Mouse (Mus musculus): ENCODE results near the gene Zfp536.

Zfp536 gene

DNA sequence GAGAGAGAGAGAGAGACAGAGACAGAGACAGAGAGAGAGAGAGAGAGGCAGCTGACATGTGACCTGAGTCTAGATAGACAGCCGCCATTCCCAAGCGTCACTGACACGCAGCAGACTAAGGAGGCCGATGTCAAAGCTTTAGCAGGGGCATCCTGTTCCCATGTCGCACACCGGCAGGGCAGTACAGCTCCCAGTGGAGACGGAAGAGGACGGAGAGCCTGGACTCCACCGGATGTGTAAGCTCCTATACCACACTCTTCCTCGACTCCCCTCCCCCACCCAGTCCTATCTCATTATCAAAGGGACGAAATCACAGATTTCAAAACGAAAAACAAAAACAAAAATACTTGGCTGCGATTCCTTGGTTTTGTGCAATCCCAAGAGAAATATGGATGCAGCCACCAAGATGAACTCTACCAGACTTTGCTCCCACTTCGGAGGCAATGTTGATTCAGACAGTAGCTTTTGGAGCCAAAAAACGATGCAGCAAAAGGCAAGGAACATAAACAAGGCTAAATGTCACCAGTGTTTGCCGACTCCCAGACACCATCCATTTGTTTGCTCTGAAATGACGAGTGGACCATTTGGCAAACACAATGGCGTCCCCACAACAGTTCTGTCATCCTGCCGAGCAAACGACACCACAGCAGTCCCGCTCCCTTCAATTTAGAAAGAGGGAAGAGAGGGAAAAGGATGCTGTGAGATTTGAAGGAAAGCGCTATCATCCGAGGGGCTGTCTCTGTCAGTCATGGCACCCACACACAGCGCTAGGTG is 299.9 kb downstream of the Zfp536 start:
- POLR2A ChIA-PET: interaction anchor here in 2 of 4 experiments (1.1 to 5.3 kb wide), 4 partner anchors 8 to 34 kb away, joined by 3 to 116 read pairs (median 11); no protein-coding TSS in a partner anchor
- CTCF ChIA-PET: interaction anchor here in 3 of 4 experiments (0.6 to 1.1 kb wide), 3 partner anchors 9 to 674 kb away, joined by 3 to 4 read pairs (median 3); no protein-coding TSS in a partner anchor

DNA sequence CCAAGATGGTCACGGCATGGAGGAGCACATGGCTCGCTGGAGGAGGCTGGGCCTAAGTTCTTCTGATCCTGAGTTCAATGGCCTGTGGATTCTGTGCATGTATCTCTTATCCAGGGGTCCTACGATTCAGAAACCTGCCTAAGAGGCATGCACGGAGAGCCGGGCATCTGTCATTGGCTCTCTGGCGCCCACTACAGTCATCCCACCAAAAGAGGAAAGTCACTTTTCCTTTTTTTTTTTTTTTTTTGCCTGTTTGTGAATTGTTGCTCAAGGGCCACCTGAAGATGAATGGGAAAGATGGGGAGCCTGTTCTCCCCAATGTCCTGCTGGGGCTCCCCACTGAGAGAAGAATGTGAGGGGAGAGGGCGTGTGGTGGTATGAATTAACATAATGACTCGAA is 301.7 kb downstream of the Zfp536 start:
- ChIA-PET POLR2A (interaction anchor here in 1 of 4 experiments (2.0 kb wide), 1 partner anchor 32 kb away, joined by 6 read pairs; no protein-coding TSS in a partner anchor), CTCF (interaction anchor here in 2 of 4 experiments (0.5 to 0.7 kb wide), 4 partner anchors 52 to 737 kb away, joined by 3 to 5 read pairs (median 3); no protein-coding TSS in a partner anchor)

DNA sequence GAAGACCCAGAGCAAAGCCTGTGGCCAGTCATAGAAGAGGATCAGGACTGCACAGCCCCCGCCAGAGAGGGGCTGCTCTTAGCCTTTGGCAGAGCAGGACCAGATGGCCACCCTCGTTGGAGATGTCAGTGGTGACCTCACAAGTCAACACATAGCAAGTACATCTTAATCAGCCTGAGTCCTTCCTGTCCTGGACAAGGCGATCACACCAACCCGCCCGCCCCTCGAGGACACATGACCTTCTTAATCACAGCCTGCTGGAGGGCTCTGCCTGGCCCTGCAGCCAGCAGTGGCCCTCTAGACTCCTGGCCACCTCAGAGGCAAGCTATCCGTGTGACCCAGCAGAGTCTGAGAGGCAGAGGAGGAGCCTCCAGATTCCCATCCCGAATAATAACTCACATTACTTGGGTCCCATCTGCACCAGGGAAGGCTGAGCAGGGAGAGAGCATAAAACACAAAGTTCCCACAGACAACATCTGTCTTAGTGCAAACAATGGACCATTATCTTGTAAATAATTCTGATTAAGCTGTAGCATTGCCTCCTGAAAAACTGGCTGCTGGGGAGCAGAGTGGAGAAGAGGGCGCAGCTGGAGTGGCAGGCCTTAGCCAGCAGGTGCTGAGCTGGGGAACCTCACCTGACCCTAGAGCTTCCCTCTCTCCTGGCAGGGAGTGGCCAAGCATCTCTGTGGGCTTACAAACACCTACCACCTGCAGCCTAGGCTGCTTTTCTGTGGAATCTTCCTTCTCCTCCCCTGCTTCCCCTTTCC is 306.8 kb downstream of the Zfp536 start:
- ChIA-PET CTCF (interaction anchor here (0.5 to 1.5 kb wide), 11 partner anchors 9 to 1395 kb away, joined by 3 to 5 read pairs (median 4); no protein-coding TSS in a partner anchor), POLR2A (interaction anchor here (0.6 to 5.8 kb wide), 21 partner anchors 9 to 92 kb away, joined by 3 to 116 read pairs (median 5); no protein-coding TSS in a partner anchor)

DNA sequence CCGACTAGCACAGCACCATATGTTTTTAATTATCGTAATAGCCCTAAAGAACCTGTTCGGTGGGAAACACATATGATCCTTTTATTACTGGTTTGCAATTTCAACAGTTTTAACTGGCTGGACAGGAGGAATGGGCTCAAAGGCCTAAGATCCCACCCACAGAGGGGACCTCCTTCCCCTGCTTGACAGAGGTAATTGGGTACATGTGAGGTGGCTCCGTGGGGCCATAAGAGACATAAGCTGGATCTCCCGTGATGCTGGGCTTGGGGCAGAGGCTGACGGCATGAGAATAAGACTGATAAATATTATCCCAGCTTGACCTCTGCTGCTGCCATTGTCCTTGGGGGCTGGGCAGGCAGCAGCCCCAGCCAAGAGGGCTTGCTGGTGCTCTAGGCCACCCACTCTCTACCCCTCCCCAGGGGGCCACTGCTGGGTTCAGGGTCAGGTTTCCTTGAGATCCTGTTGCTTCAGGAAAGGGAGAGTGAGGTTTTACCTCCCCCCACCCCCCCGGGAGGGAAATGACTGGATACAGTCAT is 309.2 kb downstream of the Zfp536 start:
- CTCF ChIA-PET: interaction anchor here in 2 of 4 experiments (0.6 to 1.3 kb wide), 2 partner anchors 9 to 395 kb away, joined by 4 read pairs; no protein-coding TSS in a partner anchor
- POLR2A ChIA-PET: interaction anchor here (0.6 to 5.8 kb wide), 9 partner anchors 10 to 1934 kb away, joined by 3 to 116 read pairs (median 5); no protein-coding TSS in a partner anchor

DNA sequence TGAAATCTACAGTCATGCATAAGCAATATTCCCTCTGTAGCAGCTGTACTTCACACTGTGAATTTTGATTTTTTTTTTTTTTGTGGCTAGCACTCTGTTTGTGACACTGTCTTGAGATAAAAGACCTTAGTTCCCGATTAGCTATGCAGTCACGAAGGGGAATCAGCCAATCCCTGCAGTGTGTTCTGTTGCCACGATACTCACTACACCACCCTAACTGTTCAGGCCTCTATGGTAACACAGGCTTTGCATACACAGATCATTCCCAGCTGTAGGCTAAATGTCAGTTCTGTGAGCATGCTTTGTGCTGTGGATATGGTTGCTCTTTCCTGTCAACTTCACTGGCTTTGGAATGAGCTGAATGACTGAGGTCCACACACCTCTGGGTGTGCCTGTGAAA is 325.9 kb downstream of the Zfp536 start:
- CTCF ChIA-PET: no interaction called here
- POLR2A ChIA-PET: interaction anchor here in 2 of 4 experiments (0.7 to 1.0 kb wide), 2 partner anchors 8 to 19 kb away, joined by 3 to 4 read pairs; no protein-coding TSS in a partner anchor

DNA sequence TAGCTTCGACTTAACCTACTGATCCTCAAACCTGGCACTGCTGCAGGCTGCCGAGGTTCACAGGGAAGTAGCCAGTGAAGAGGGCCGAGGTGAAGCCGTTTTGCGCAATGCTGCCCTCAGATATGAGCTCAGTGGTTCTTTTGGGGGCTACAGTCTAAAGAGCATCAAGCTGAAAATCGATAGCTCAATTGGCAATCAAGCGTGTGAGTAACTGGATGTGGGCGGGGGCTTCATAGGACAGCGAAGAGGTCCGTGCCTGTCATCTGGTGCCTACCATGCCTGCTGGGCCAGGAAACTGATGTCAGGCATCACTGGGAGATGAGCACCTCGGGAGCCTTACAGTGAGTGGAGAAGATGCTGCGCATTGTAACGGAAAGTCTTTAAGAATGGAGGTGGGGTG is 333.5 kb downstream of the Zfp536 start:
- CTCF ChIA-PET: interaction anchor here in 1 of 4 experiments (0.6 to 1.0 kb wide), 2 partner anchors 12 to 65 kb away, joined by 3 to 5 read pairs; no protein-coding TSS in a partner anchor
- POLR2A ChIA-PET: interaction anchor here in 3 of 4 experiments (0.6 to 1.8 kb wide), 6 partner anchors 9 to 634 kb away, joined by 3 to 6 read pairs (median 5); no protein-coding TSS in a partner anchor

DNA sequence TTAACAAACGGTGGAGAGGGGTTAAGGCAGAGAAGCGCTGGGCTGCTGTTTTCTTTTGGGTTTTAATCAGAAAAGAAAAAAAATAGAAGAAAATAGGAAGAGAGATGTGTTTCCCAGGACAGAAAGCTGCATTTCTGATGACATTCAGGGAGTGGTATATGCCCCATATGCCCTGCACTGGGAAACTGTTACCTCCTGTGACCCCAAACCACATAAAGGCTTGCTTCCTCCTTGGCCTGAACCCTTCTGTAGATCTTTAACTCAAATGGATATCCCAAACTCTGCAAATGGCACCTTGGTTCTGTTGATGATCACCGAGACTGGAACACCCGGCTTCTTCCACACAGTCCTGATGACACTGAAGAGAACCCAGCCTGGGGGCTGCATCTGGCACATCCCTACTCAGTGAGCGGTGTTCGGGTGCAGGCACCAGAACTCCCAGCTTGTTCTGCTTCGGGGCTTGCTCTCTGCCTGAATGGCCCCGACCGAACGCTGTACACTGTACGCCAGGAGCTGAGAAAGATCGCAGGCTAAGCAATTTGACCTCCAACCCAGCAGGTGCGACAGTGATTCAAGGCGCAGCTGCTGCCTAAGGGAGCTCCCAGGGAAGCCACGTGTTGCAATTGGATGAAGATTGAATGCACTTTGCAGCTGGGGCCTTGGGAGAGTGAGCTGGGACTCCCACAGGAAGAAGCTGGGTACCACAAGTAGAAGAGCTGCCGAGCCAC is 334.2 kb downstream of the Zfp536 start:
- ChIA-PET POLR2A (interaction anchor here (0.6 to 1.8 kb wide), 8 partner anchors 8 to 635 kb away, joined by 3 to 6 read pairs (median 4); no protein-coding TSS in a partner anchor), CTCF (interaction anchor here in 1 of 4 experiments (0.6 to 1.0 kb wide), 2 partner anchors 12 to 64 kb away, joined by 3 to 5 read pairs; no protein-coding TSS in a partner anchor)

DNA sequence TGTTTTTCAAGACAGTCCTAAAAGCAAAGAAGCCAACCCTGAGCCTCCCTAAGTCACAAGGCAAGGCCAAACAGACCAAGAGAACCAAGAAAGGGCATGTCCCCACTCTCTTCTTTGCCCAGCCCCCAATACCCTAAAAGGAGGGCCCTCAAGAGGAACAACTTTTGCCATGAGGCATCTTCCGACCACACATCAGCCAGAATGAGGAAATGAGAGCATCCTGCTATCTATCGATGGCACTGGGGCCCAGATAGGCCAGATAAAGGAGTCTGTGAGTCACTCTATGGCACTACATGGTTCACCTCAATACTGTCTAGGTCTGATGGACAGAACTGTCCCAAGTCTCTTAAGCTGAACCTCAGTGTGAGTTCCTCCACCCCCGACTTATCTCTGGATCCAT is 335.6 kb downstream of the Zfp536 start:
- POLR2A ChIA-PET: no interaction called here
- CTCF ChIA-PET: no interaction called here

DNA sequence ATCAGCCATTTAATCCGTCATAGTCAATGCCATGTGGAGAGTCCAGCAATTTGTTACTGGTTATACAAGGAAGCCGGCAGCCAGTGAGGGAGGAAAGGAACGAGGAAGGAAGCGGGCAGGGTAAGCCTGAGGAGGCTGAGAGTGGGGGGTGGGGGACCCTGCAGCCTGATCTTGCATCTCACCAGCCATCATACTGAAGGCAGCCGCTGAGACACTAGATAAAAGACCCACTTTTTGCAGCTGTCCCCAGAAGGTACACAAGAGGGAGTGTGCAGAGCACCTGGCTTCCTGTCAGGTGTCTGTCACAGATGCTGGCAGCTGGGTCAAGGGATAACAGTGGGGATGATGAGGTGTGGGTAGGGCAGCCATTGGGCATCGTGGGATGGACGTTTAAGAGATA is 340.3 kb downstream of the Zfp536 start:
- ChIA-PET POLR2A (no interaction called here), CTCF (interaction anchor here in 1 of 4 experiments (0.6 kb wide), 1 partner anchor 12 kb away, joined by 3 read pairs; no protein-coding TSS in a partner anchor)

DNA sequence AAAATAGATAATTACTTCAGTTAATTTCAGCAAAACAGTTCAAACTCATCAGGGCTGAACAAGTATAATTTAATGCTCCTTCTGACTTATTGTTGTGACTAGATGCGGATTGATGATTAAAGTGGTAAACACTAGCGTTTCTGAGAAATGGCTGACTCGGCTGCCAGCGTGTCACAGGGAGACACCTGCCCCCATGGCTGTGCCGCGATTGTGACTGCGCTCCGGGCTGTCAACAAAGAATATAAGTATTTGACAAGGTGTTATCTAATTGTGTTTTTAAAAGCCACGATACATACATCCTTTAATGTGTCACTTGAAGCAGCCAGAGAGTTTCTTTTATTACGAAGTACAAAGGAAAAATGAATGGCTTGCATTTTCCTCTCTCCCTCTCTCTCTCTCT is 342.0 kb downstream of the Zfp536 start:
- POLR2A ChIA-PET: interaction anchor here in 1 of 4 experiments (1.1 kb wide), 1 partner anchor 13 kb away, joined by 3 read pairs; no protein-coding TSS in a partner anchor
- CTCF ChIA-PET: interaction anchor here in 1 of 4 experiments (0.7 kb wide), 2 partner anchors 58 to 189 kb away, joined by 4 to 5 read pairs; no protein-coding TSS in a partner anchor

DNA sequence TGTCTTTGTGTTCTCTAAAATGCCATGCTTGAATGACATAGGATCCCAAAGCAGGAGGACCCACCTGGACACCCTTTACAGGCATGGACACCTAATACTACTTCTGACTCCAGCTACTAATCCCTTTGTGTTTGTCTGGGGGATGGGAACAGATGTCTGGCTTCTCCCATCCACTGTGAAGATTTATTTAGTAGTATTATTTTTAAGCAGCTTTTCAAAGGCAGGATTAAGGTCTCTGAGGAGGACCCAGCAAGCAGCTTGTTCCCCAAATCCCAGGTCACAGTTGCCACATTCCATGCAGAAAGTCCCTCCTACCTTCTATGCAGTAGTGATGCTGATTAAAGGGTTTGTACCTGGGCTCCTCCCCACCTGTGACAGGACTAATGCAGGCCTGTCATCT is 347.4 kb downstream of the Zfp536 start:
- POLR2A ChIA-PET: no interaction called here

DNA sequence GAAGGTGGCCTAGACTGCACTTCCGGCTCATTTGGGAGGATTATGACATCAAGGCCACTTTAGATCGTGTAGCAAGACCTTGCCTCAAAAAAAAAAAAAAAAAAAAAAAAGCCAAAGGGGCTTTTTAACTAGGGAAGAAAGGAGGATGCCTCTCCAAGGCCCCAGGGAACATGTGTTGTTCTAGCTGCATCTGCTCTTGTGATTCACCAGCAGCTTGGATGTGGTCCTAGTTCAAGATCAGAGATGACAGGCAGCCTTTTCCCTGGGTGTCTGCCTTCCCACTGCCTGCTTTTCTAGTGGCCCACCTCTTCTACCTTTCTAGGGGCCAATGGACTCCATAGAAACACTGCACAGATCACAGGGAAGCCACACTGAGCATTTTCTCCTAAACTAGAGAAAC is 350.5 kb downstream of the Zfp536 start:
- CTCF ChIA-PET: interaction anchor here in 1 of 4 experiments (1.0 kb wide), 1 partner anchor 212 kb away, joined by 3 read pairs; no protein-coding TSS in a partner anchor
- POLR2A ChIA-PET: interaction anchor here in 2 of 4 experiments (0.6 kb wide), 2 partner anchors 57 to 468 kb away, joined by 3 to 4 read pairs; no protein-coding TSS in a partner anchor

More for the DNA sequence above, 347.4 kb downstream of the Zfp536 start:
- CTCF ChIA-PET: no interaction called here

Measured in embryonic stem cell, embryonic (primary cell).